Mouse (Mus musculus) embryonic fibroblast, embryonic 13.5 days (primary cell): ENCODE data around the gene Slc25a30. TPM values are rescaled to one million over a fixed set of nuclear protein-coding genes. Genes with fewer than 3 reads are reported as not detected.

Experiments
- H3K27ac ChIP-seq: 2 replicates; pipeline ENCODE4 v1.5.1; 2012; ENCODE audit warnings: low read length, control low read depth, inconsistent platforms; ENCODE audit not compliant: insufficient read depth
- H3K4me1 ChIP-seq: 2 replicates; pipeline ENCODE4 v1.6.1; 2011; ENCODE audit warnings: low read length; ENCODE audit not compliant: control insufficient read depth, insufficient read depth
- H3K4me3 ChIP-seq: 2 replicates; pipeline ENCODE4 v1.5.1; 2011; ENCODE audit warnings: mild to moderate bottlenecking, control low read depth, low read length; ENCODE audit not compliant: insufficient read depth
- CTCF ChIP-seq: IDR thresholded peaks from 2 replicates; pipeline ENCODE4 v1.5.1; 2011; ENCODE audit warnings: mild to moderate bottlenecking, control low read depth, low read length, moderate library complexity, borderline replicate concordance; ENCODE audit not compliant: insufficient read depth
- POLR2A ChIP-seq: IDR thresholded peaks from 2 replicates; pipeline ENCODE4 v1.6.1; 2011; ENCODE audit warnings: low read depth, mild to moderate bottlenecking, control low read depth, low read length, moderate library complexity
- polyA plus RNA-seq: library from polyadenylated mRNA; stranded (reverse); fragments of >200 nt; gene quantifications from 2 replicates; pipeline ENCODE4 v1.2.4, GENCODE M21; 2011; ENCODE audit warnings: low read depth; ENCODE audit not compliant: missing spikeins, insufficient read length

Slc25a30 gene
- polyA plus RNA-seq, 1 experiment: 23.8 TPM

- Histone ChIP-seq H3K27ac (no peak overlapping the region; the same call in 1 of the 2 replicates), H3K4me3 (no peak overlapping the region), H3K4me1 (peaks cover 5% of the 10 kb centered on the region; the same call in 1 of the 2 replicates)
- no peak for TF ChIP-seq CTCF
- no peak for TF ChIP-seq POLR2A
Measured at GRCm38 (mm10) chr14:75828221-75828620, 41.4 kb upstream of the Slc25a30 start.

- TF ChIP-seq CTCF: no peak
- no peak for TF ChIP-seq POLR2A
- H3K4me3 ChIP-seq: no peak overlapping the region
- H3K4me1 ChIP-seq: 0 out of 2 replicates have a peak, but pooled peaks cover 5% of the 10 kb centered on the region
- no peak overlapping the region for H3K27ac ChIP-seq
Measured at GRCm38 (mm10) chr14:75826851-75827410, 40.1 kb upstream of the Slc25a30 start.

GRCm38 (mm10) chr14:75820007-75820406 lies 33.2 kb upstream of the Slc25a30 start:
- TF ChIP-seq CTCF (no peak), POLR2A (no peak)
- H3K4me3 ChIP-seq: no peak overlapping the region
- H3K4me1 ChIP-seq: no peaks in the 10 kb centered on the region
- no peak overlapping the region for H3K27ac ChIP-seq

- Histone ChIP-seq H3K4me3 (no peak overlapping the region), H3K4me1 (no peaks in the 10 kb centered on the region), H3K27ac (no peak overlapping the region)
- TF ChIP-seq POLR2A (no peak), CTCF (no peak)
Measured at GRCm38 (mm10) chr14:75819341-75819740, 32.5 kb upstream of the Slc25a30 start.

- no peak overlapping the region for H3K4me3 ChIP-seq
- H3K27ac ChIP-seq: no peak overlapping the region
- TF ChIP-seq POLR2A (no peak), CTCF (no peak)
- H3K4me1 ChIP-seq: no peaks in the 10 kb centered on the region
Measured at GRCm38 (mm10) chr14:75818528-75818927, 31.7 kb upstream of the Slc25a30 start.

- no peak overlapping the region for H3K27ac ChIP-seq
- TF ChIP-seq CTCF (no peak), POLR2A (no peak)
- H3K4me3 ChIP-seq: no peak overlapping the region
- no peaks in the 10 kb centered on the region for H3K4me1 ChIP-seq
Measured at GRCm38 (mm10) chr14:75809931-75810330, 23.1 kb upstream of the Slc25a30 start.

GRCm38 (mm10) chr14:75807800-75808199 lies 21.0 kb upstream of the Slc25a30 start:
- Histone ChIP-seq H3K27ac (no peak overlapping the region), H3K4me3 (no peak overlapping the region), H3K4me1 (no peaks in the 10 kb centered on the region)
- TF ChIP-seq POLR2A: no peak
- TF ChIP-seq CTCF: no peak

- H3K27ac ChIP-seq: no peak overlapping the region
- TF ChIP-seq CTCF (no peak), POLR2A (no peak)
- H3K4me3 ChIP-seq: no peak overlapping the region
- H3K4me1 ChIP-seq: peaks cover 5% of the 10 kb centered on the region
Measured at GRCm38 (mm10) chr14:75797769-75798386, 11.0 kb upstream of the Slc25a30 start.

GRCm38 (mm10) chr14:75795918-75796317 lies 9.1 kb upstream of the Slc25a30 start:
- Histone ChIP-seq H3K4me1 (peaks cover 5% of the 10 kb centered on the region), H3K27ac (no peak overlapping the region)
- TF ChIP-seq CTCF (no peak), POLR2A (no peak)

GRCm38 (mm10) chr14:75794726-75795125 lies 7.9 kb upstream of the Slc25a30 start:
- no peak for TF ChIP-seq POLR2A
- no peak for TF ChIP-seq CTCF
- no peak overlapping the region for H3K27ac ChIP-seq
- no peak overlapping the region for H3K4me3 ChIP-seq
- peaks cover 5% of the 10 kb centered on the region for H3K4me1 ChIP-seq

More at GRCm38 (mm10) chr14:75795918-75796317, 9.1 kb upstream of the Slc25a30 start:
- H3K4me3 ChIP-seq: no peak overlapping the region
